Comparison of ENCODE assay signal across 31 mouse cellular contexts in the genomic region with DNA sequence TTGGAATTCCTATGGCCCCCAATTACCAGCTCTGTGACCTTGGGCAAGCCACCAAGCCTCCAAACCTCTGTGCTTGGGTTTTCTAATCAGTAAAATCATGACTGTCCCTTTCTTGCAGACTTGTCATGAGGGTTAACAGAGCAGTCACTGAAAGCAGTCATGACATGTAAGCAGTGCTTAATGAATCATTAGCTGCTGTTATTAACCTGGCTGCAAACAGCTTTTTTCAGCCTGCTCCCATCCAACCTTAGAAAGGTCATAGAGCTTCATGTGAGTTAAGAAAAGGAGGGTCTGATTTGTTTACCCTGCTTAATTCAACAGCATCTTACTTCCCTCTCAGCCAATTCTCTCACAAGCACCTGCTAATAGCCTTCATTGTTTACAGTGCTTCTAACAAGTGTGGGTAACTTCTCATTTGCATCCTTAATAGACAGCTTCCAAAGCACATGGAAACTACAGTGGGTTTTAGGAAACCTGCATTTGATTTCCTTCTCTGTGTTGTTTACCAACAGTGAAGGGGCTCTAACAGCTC.
DNase-seq lines count a peak whose midpoint lies in the region; ATAC-seq lines count a peak whose summit lies in the region.
"Had no signal": no experiment of that assay in that cellular context is flagged by ENCODE, and none has a peak within 500 bp of the region (broad histone marks: within the 10 kb centered on the region; RNA-seq: fewer than 3 reads in every experiment).

No protein-coding gene starts in this region.

- H3K36me3 ChIP-seq in hindbrain, embryonic 13.5 days, result no peaks in the 10 kb centered on the region
- H3K36me3 ChIP-seq in hindbrain, embryonic 10.5 days, result no peaks in the 10 kb centered on the region
- H3K36me3 ChIP-seq in neural tube, embryonic 13.5 days, result no peaks in the 10 kb centered on the region
- H3K36me3 ChIP-seq in neural tube, embryonic 15.5 days, result no peaks in the 10 kb centered on the region
- H3K36me3 ChIP-seq: embryonic facial prominence, embryonic 10.5 days; embryonic facial prominence, embryonic 15.5 days; heart, embryonic 10.5 days; heart, embryonic 15.5 days; kidney, embryonic 15.5 days; liver, embryonic 13.5 days had no signal

- no peak overlapping the region for H3K4me3 ChIP-seq in hindbrain, embryonic 13.5 days
- no peak overlapping the region for H3K4me3 ChIP-seq in hindbrain, embryonic 10.5 days
- H3K4me3 ChIP-seq in neural tube, embryonic 13.5 days, result no peak overlapping the region
- H3K4me3 ChIP-seq in neural tube, embryonic 15.5 days (replicated peaks), result no peak overlapping the region
- H3K4me3 ChIP-seq: embryonic facial prominence, embryonic 10.5 days; embryonic facial prominence, embryonic 15.5 days; heart, embryonic 10.5 days; heart, embryonic 15.5 days; kidney, embryonic 15.5 days; layer of hippocampus, adult 2 months; liver, embryonic 13.5 days; megakaryocyte, embryonic 14.5 days had no signal

- H3K27me3 ChIP-seq in hindbrain, embryonic 13.5 days, result no peaks in the 10 kb centered on the region
- no peaks in the 10 kb centered on the region for H3K27me3 ChIP-seq in hindbrain, embryonic 10.5 days (ENCODE audit: insufficient read depth, poor library complexity, severe bottlenecking)
- H3K27me3 ChIP-seq in neural tube, embryonic 13.5 days, result no peaks in the 10 kb centered on the region
- H3K27me3 ChIP-seq in neural tube, embryonic 15.5 days (replicated peaks), result no peaks in the 10 kb centered on the region
- H3K27me3 ChIP-seq: embryonic facial prominence, embryonic 15.5 days; heart, embryonic 15.5 days; kidney, embryonic 15.5 days; liver, embryonic 13.5 days; megakaryocyte, embryonic 14.5 days had no signal

- peaks cover 19% of the 10 kb centered on the region for H3K4me1 ChIP-seq in hindbrain, embryonic 13.5 days (replicated peaks)
- H3K4me1 ChIP-seq in hindbrain, embryonic 10.5 days (replicated peaks), result no peaks in the 10 kb centered on the region
- peaks cover 15% of the 10 kb centered on the region; the same call in 1 of the 2 replicates for H3K4me1 ChIP-seq in neural tube, embryonic 13.5 days (replicated peaks)
- H3K4me1 ChIP-seq in neural tube, embryonic 15.5 days, result peaks cover 10% of the 10 kb centered on the region
- H3K4me1 ChIP-seq: embryonic facial prominence, embryonic 10.5 days; embryonic facial prominence, embryonic 15.5 days; heart, embryonic 10.5 days; kidney, embryonic 15.5 days; liver, embryonic 13.5 days; megakaryocyte, embryonic 14.5 days had no signal

- no peak overlapping the region for H3K4me2 ChIP-seq in hindbrain, embryonic 13.5 days
- no peak overlapping the region for H3K4me2 ChIP-seq in neural tube, embryonic 13.5 days
- H3K4me2 ChIP-seq in neural tube, embryonic 15.5 days, result no peak overlapping the region
- H3K4me2 ChIP-seq: embryonic facial prominence, embryonic 15.5 days; heart, embryonic 15.5 days; hindbrain, embryonic 14.5 days; kidney, embryonic 15.5 days; liver, embryonic 13.5 days had no signal

- peak overlapping the region; percentile 41; the same call in 1 of the 2 replicates for H3K27ac ChIP-seq in hindbrain, embryonic 13.5 days
- no peak overlapping the region for H3K27ac ChIP-seq in hindbrain, embryonic 10.5 days
- no peak overlapping the region for H3K27ac ChIP-seq in neural tube, embryonic 13.5 days (replicated peaks)
- H3K27ac ChIP-seq in neural tube, embryonic 15.5 days (replicated peaks), result no peak overlapping the region
- H3K27ac ChIP-seq: embryonic facial prominence, embryonic 10.5 days; embryonic facial prominence, embryonic 15.5 days; heart, embryonic 10.5 days; heart, embryonic 15.5 days; kidney, embryonic 15.5 days; layer of hippocampus, adult 2 months; liver, embryonic 13.5 days had no signal

- no peak for ATAC-seq in hindbrain, embryonic 13.5 days (ENCODE audit: low FRiP score)
- peak; percentile 24; the same call in 1 of the 2 replicates for ATAC-seq in neural tube, embryonic 13.5 days (ENCODE audit: low read depth)
- ATAC-seq in neural tube, embryonic 15.5 days (ENCODE audit: low FRiP score), result no peak
- ATAC-seq: lung, postnatal 0 days had no signal

- intact Hi-C loops in heart, postnatal 14 days (cut with DNase I), result no loop called here

- H3K9me3 ChIP-seq in hindbrain, embryonic 13.5 days, result no peaks in the 10 kb centered on the region
- no peaks in the 10 kb centered on the region for H3K9me3 ChIP-seq in hindbrain, embryonic 10.5 days
- H3K9me3 ChIP-seq in neural tube, embryonic 13.5 days, result no peaks in the 10 kb centered on the region
- no peaks in the 10 kb centered on the region for H3K9me3 ChIP-seq in neural tube, embryonic 15.5 days (replicated peaks)
- H3K9me3 ChIP-seq: embryonic facial prominence, embryonic 10.5 days; embryonic facial prominence, embryonic 15.5 days; heart, embryonic 10.5 days; heart, embryonic 15.5 days; kidney, embryonic 15.5 days; liver, embryonic 13.5 days had no signal

- peak; percentile 17 for DNase-seq in adrenal gland, postnatal 14 days
- DNase-seq in adrenal gland, adult 8-10 months, result no peak
- no peak for DNase-seq in hindbrain, embryonic 10.5 days (ENCODE audit: low spot score)
- peak; percentile 15 for DNase-seq in retina, postnatal 1 day
- no peak for DNase-seq in heart, postnatal 14 days
- DNase-seq: cerebellum, adult 8-10 months; cerebellum, postnatal 25 days; gastrocnemius, postnatal 25 days; heart, adult 11 months; heart, postnatal 36 days; kidney, adult 18-20 months; kidney, postnatal 25 days; layer of hippocampus, postnatal 36 days; left cerebral cortex, postnatal 4 days; liver, embryonic 13.5 days; lung, adult 18-20 months; lung, postnatal 4 days; right cerebral cortex, postnatal 4 days; thymus, postnatal 4 days had no signal

- no peak overlapping the region for H3K9ac ChIP-seq in hindbrain, embryonic 13.5 days
- no peak overlapping the region for H3K9ac ChIP-seq in neural tube, embryonic 13.5 days
- no peak overlapping the region for H3K9ac ChIP-seq in neural tube, embryonic 15.5 days (replicated peaks)
- H3K9ac ChIP-seq: embryonic facial prominence, embryonic 15.5 days; heart, embryonic 15.5 days; hindbrain, embryonic 14.5 days; kidney, embryonic 15.5 days; liver, embryonic 13.5 days had no signal

Comparison
In these comparisons a context has a peak if more than half of its experiments do, and no peak if none do; other contexts are left out.
1. DNase-seq: peak in adrenal gland, postnatal 14 days (single experiment) and retina, postnatal 1 day (single experiment); none in adrenal gland, adult 8-10 months (single experiment), hindbrain, embryonic 10.5 days (single experiment) and heart, postnatal 14 days (0 of 2).